Mouse (Mus musculus): ENCODE results near the gene Cldn34c3.
"Not testable (repeated sequence)": the region's sequence is repeated elsewhere in the genome, so short reads cannot be mapped to it uniquely, and the experiment has no call there.

GRCm38 (mm10) chrX:123793365-123793764 is at the start of gene Cldn34c3:
- not testable (repeated sequence) for TF ChIP-seq CTCF (IDR thresholded peaks at IDR 0.05; ENCODE audit: low read depth, low read length); POLR2A (IDR thresholded peaks at IDR 0.05; ENCODE audit: borderline replicate concordance, low read depth, low read length)
